Mouse (Mus musculus): ENCODE results near the gene Frem3.

- no peak for TF ChIP-seq NANOG (IDR thresholded peaks at IDR 0.05; ENCODE audit: borderline replicate concordance, low read length)
- TF ChIP-seq CTCF (conservative IDR thresholded peaks at IDR 0.05; ENCODE audit: low read length): no peak
Observed at GRCm38 (mm10) chr8:80611441-80611751, 516 bp downstream of the Frem3 start.

All from E14TG2a.4 (cell line).